Mouse (Mus musculus) stomach, embryonic 15.5 days (tissue): Measurements from ENCODE around the gene Slc38a6. TPM values are rescaled to one million over a fixed set of nuclear protein-coding genes. Genes with fewer than 3 reads are reported as not detected.

Experiments used
- ATAC-seq: fragments of 200-750 bp; cut with Nextera tagmentation; 2 replicates; pipeline ENCODE4 v1.8.0; 2017; ENCODE audit warnings: low read depth, moderate number of reproducible peaks, moderate TSS enrichment; ENCODE audit not compliant: insufficient read depth, low FRiP score
- H3K27ac ChIP-seq: fragments of 300-500 bp; sonication (generic); 2 replicates; pipeline ENCODE4 v1.5.1; 2015; ENCODE audit warnings: mild to moderate bottlenecking, inconsistent platforms
- H3K27me3 ChIP-seq: fragments of 300-500 bp; sonication (generic); replicated peaks from 2 replicates; pipeline ENCODE4 v1.6.1; 2015; ENCODE audit warnings: inconsistent platforms
- H3K36me3 ChIP-seq: fragments of 300-500 bp; sonication (generic); 2 replicates; pipeline ENCODE4 v1.6.1; 2015; ENCODE audit warnings: inconsistent platforms
- H3K4me1 ChIP-seq: fragments of 300-500 bp; sonication (generic); 2 replicates; pipeline ENCODE4 v1.6.1; 2015; ENCODE audit warnings: inconsistent platforms
- H3K4me2 ChIP-seq: fragments of 300-500 bp; sonication (generic); 2 replicates; pipeline ENCODE4 v1.6.1; 2015; ENCODE audit warnings: mild to moderate bottlenecking, inconsistent platforms
- H3K4me3 ChIP-seq: fragments of 300-500 bp; sonication (generic); replicated peaks from 2 replicates; pipeline ENCODE4 v1.5.1; 2015; ENCODE audit warnings: inconsistent platforms
- H3K9ac ChIP-seq: fragments of 300-500 bp; sonication (generic); 2 replicates; pipeline ENCODE4 v1.6.1; 2015; ENCODE audit warnings: inconsistent platforms
- H3K9me3 ChIP-seq: fragments of 300-500 bp; sonication (generic); 2 replicates; pipeline ENCODE4 v1.6.1; 2016; ENCODE audit warnings: inconsistent platforms
- WGBS: fragments of 180-500 bp; shearing (Covaris S2); methylation state at CpG from one replicate; pipeline ENCODE4 v1.1.7; 2015; 5-methylcytosine and 5-hydroxymethylcytosine counted together
- polyA plus RNA-seq: library from polyadenylated mRNA; unstranded; fragments of >200 nt; fragmentation: Nextera tagmentation; extraction: Ambion mirVana; gene quantifications from 2 replicates; pipeline ENCODE4 v1.2.1, GENCODE M21; 2015

Gene Slc38a6
- polyA plus RNA-seq = 7.3 and 8.4 TPM in 2 replicates

DNA sequence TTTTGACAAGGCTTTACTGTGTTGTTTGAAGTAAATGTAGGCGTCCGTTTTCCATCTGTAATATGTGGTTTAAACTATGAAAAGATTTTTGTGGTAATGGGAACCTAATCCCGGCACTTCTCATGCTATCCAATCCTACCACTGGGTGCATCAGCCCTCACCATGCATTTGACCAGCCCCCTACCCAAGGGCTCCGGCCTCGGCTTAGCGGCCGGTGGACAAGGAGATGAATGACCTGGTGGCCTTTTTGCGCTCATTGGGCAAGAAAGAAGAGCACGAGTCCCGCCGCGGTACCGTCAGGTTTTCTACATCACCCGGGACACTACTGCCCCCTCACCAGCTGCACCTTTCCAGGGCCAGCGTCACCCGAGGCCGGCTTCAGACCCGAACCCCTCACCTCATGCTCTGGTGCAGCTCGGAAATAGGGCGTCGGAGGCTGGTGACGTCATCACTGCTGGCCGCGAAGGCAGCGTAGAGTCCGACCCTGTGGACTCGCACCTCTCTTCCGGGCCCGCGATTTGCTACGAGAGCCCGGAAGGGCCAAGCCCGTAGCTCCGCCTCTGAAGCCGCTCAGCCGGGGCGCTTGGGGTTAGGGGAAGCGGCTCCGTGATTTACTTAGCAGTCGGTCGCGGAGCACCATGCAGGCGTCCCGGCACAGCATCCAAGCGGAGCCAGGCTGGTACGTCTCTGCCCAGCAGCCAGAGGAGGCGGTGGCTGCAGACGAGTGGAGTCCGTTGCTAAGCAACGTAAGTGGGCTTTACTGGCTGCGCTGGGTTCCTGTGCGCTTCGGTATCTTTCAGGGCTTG, at the start of gene Slc38a6, which contains the start of gene Trmt5:
Slc38a6 (plus strand) TSS at position 493 of the 806 bp plus-strand sequence.
Trmt5 (minus strand) TSS at position 424 of the 806 bp plus-strand sequence.
- no peaks in the 10 kb centered on the region for H3K9me3 ChIP-seq
- under 1% methylated on average over 53 of the region's 53 CpGs for WGBS
- H3K4me1 ChIP-seq = peaks cover 5% of the 10 kb centered on the region
- peak; percentile 95 for ATAC-seq
- H3K9ac ChIP-seq = peak within 1 kb of the TSS; percentile 81; the same call in 1 of the 2 replicates
- 0 out of 2 replicates have a peak, but pooled peaks cover 1% of the 10 kb centered on the region for H3K36me3 ChIP-seq
- H3K4me2 ChIP-seq = peak within 1 kb of the TSS; percentile 75
- H3K27ac ChIP-seq = peak within 1 kb of the TSS; percentile 70
- H3K27me3 ChIP-seq = no peaks in the 10 kb centered on the region
- peak within 1 kb of the TSS; percentile 70 for H3K4me3 ChIP-seq

DNA sequence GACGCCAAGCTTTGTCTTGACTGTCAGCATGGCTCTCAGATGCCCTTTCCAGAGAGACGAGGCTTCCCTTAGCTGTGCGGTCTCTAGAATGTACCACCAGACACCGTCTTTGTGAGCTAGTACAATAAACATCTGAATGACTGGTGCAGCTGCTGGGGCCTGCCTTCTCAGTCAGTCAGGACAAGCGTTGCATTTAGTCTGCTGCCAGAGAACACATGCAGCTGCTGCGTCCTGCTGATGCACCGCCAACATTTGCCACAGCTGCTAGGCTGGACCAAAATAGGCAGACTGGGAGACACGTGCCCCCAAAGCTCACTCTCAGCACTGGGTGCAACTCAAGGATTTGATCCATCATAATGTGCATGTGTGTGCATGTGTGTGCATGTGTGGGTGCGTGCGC, 44.6 kb upstream of the Slc38a6 start:
- Histone ChIP-seq H3K36me3 (no peaks in the 10 kb centered on the region), H3K27me3 (no peaks in the 10 kb centered on the region), H3K9me3 (no peaks in the 10 kb centered on the region), H3K4me3 (no peak overlapping the region), H3K9ac (no peak overlapping the region), H3K27ac (no peak overlapping the region), H3K4me2 (no peak overlapping the region), H3K4me1 (no peaks in the 10 kb centered on the region)
- no peak for ATAC-seq
- 62% methylated on average over 10 of the region's 10 CpGs for WGBS

DNA sequence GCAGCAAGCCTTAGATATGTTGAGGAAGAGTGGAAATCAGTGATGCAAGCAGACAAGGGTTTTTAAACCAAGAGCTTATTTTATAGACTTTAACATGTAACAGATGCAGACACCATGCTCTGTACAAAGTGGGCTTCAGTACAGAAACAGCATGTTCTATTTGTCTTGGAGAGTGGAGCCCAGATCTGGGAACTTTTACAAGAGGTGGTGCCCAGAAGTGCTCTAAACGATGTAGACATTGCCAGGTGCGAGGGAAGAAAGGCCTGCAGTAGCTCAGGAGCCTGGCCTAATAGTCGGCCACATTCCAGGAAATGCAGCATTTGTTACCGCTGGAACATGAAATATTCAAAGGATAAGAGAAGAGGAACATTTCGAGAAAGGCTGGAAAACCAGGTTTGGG, 40.9 kb upstream of the Slc38a6 start:
- WGBS = 54% methylated on average over 5 of the region's 5 CpGs

DNA sequence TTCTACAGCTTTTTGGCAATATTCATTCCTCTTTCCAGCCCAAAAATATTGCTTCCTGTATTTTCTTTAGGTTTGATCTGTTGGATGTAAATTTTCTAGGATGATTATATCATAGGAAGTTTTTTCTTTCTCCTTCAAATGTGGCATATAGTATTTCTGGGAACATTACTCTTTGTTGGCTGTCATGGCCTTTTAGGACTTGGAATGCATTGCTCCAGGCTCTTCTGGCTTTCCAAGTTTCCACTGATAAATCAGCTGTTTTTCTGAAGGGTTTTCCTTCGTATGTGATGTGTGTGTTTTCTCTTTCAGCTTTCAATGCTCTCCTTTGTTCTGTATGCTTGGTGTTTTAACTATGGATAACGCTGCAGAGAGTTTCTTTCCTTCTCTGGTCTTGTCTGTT, 31.6 kb upstream of the Slc38a6 start:
- Histone ChIP-seq H3K27me3 (no peaks in the 10 kb centered on the region), H3K4me3 (no peak overlapping the region), H3K9ac (no peak overlapping the region), H3K4me2 (no peak overlapping the region), H3K27ac (no peak overlapping the region), H3K36me3 (no peaks in the 10 kb centered on the region), H3K4me1 (no peaks in the 10 kb centered on the region), H3K9me3 (no peaks in the 10 kb centered on the region)
- 64% methylated on average over 2 of the region's 2 CpGs for WGBS
- ATAC-seq = no peak

More for the DNA sequence above, 40.9 kb upstream of the Slc38a6 start:
- H3K4me3 ChIP-seq = no peak overlapping the region
- no peaks in the 10 kb centered on the region for H3K36me3 ChIP-seq
- H3K27me3 ChIP-seq = no peaks in the 10 kb centered on the region
- H3K4me1 ChIP-seq = no peaks in the 10 kb centered on the region
- H3K9ac ChIP-seq = no peak overlapping the region
- ATAC-seq = no peak
- H3K27ac ChIP-seq = no peak overlapping the region
- H3K9me3 ChIP-seq = no peaks in the 10 kb centered on the region
- H3K4me2 ChIP-seq = no peak overlapping the region

DNA sequence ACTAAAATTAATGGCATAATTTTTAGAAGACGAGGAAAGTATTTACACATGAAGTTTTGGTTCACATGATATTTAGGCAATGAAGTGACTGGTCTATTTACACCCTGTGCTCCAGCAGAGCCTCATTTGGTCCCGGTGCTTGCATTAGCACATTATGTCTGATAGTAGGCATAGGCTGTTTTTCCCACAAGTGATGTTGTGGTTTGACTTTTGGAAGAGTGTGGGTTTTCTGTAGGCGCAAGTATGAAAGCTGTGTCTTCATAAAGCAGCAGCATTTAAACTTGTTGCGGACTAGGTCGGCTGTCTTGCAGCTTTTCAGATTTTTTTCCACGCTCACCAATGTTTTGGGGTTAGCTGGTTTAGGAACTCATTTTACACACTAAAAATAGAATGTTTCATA, 27.3 kb upstream of the Slc38a6 start:
- ATAC-seq = no peak
- Histone ChIP-seq H3K4me2 (no peak overlapping the region), H3K9ac (no peak overlapping the region), H3K36me3 (no peaks in the 10 kb centered on the region), H3K4me1 (no peaks in the 10 kb centered on the region), H3K9me3 (no peaks in the 10 kb centered on the region), H3K4me3 (no peak overlapping the region), H3K27ac (no peak overlapping the region), H3K27me3 (no peaks in the 10 kb centered on the region)
- 95% methylated on average over 6 of the region's 6 CpGs for WGBS

DNA sequence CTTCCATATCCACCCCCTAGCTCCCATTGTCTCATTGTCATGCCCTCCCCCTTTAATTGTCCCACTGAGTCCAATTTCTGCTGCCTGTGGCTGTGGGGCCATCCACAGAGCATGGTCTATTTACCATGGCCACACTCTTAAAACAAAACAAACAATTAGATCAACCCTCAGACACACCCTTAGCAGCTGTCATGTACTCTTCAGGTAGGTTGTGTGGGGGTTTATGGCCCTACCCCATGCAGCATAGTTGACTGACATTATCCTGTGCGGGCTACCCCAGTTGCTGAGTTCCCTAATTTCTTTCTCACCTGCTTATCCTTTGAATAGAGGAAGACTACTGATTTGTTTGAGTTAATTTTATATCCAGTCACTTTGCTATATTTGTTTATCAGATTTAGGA, 26.2 kb upstream of the Slc38a6 start:
- H3K27ac ChIP-seq = no peak overlapping the region
- no peaks in the 10 kb centered on the region for H3K36me3 ChIP-seq
- 84% methylated on average over 1 of the region's 1 CpGs for WGBS
- no peak overlapping the region for H3K9ac ChIP-seq
- no peak overlapping the region for H3K4me3 ChIP-seq
- H3K9me3 ChIP-seq = no peaks in the 10 kb centered on the region
- no peak for ATAC-seq
- H3K27me3 ChIP-seq = no peaks in the 10 kb centered on the region
- H3K4me1 ChIP-seq = no peaks in the 10 kb centered on the region
- H3K4me2 ChIP-seq = no peak overlapping the region

DNA sequence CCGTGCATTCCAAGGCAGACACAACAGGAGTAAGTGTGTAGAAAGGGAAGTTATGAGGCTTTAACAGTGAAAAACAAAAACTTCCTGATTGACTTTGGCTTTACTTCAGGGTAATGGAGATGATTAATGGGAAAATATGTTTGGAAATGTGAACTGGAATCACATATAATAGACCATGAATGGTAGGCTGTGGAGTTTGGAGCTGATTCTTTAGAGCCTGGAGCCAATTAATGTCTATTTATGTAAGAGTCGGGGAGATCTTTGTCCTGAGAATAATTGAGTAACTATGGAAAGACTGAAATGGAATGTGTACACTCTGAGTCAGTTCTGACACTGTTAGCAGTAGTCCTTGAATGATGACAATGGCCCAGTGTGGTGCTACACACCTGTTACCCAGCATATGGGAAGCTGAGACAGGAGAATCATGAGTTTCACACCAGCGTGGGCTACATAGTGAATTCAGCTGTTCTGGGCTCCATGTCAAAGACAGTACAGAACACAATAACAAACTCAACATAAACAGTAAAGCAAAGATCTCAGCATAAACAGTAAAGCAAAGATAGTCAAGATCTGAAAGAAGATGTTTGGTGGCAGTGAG, 21.1 kb upstream of the Slc38a6 start:
- no peak for ATAC-seq
- Histone ChIP-seq H3K4me1 (no peaks in the 10 kb centered on the region), H3K27ac (no peak overlapping the region), H3K4me3 (no peak overlapping the region), H3K9me3 (no peaks in the 10 kb centered on the region), H3K27me3 (no peaks in the 10 kb centered on the region), H3K9ac (no peak overlapping the region), H3K4me2 (no peak overlapping the region), H3K36me3 (no peaks in the 10 kb centered on the region)
- 61% methylated on average over 3 of the region's 3 CpGs for WGBS

DNA sequence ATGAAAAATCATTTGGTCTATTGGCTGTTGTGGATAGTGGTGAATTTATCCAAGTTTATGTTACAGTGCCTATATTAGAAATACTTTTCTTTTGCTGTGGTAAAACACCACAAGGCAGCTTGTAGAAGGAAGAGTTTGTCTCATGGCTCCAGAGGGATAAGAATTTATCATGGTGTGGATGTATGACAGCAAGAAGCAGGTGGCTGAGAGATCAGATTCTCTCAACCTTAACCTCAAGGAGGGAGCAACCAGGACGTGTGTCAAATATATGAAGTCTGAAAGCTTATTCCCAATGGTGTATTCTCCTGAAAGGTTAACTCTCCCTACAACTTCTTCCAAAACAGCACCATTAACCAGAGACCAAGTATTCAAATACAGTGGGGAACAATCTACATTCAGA, 20.0 kb upstream of the Slc38a6 start:
- H3K27ac ChIP-seq = no peak overlapping the region
- H3K9me3 ChIP-seq = no peaks in the 10 kb centered on the region
- H3K4me3 ChIP-seq = no peak overlapping the region
- no peaks in the 10 kb centered on the region for H3K4me1 ChIP-seq
- H3K36me3 ChIP-seq = no peaks in the 10 kb centered on the region
- H3K4me2 ChIP-seq = no peak overlapping the region
- no peak overlapping the region for H3K9ac ChIP-seq
- WGBS = 77% methylated on average over 1 of the region's 1 CpGs
- ATAC-seq = no peak
- H3K27me3 ChIP-seq = no peaks in the 10 kb centered on the region

DNA sequence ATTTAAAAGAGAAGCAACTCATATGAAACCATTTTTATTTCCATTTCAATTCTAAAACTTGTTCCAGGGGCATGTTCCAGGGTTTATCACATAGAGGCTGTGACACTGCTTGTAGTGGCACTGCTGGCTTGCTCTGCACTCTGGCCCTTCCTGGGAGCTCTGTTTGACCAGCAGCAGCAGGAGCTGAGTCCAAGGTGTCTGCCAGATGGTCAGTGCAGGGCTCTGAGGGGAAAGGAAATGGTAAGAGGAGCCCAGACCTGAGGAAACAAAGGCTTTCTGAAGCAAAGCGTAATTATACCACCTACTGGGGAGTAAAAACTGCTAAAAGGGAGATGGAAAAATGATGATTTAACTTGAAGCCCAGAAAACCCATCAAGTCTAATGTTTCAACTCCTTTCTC, 18.1 kb upstream of the Slc38a6 start:
- ATAC-seq = no peak
- H3K4me1 ChIP-seq = no peaks in the 10 kb centered on the region
- H3K9me3 ChIP-seq = no peaks in the 10 kb centered on the region
- H3K27ac ChIP-seq = no peak overlapping the region
- H3K9ac ChIP-seq = no peak overlapping the region
- WGBS = 93% methylated on average over 1 of the region's 1 CpGs
- no peaks in the 10 kb centered on the region for H3K27me3 ChIP-seq
- H3K4me2 ChIP-seq = no peak overlapping the region
- no peak overlapping the region for H3K4me3 ChIP-seq
- H3K36me3 ChIP-seq = no peaks in the 10 kb centered on the region

DNA sequence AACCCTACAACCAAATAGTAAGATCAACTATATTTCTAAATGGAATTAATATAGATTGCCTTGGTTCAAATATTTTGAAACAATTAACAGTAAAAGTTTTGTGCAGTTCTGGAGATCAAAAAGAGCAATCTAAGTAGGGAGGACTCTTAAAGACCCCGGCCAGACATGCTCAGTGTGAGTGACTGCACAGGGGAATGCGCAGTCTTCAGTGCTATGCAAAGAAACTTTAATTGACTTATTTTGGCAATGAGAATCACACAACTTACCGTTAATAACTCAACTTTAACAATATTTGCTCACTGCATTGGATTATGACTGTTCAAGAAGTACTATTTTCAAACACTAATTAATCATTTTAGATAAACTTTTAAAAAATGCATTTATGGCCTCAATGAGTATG, 17.0 kb upstream of the Slc38a6 start:
- no peaks in the 10 kb centered on the region for H3K36me3 ChIP-seq
- no peak overlapping the region for H3K4me2 ChIP-seq
- H3K4me3 ChIP-seq = no peak overlapping the region
- WGBS = 67% methylated on average over 3 of the region's 3 CpGs
- H3K4me1 ChIP-seq = no peaks in the 10 kb centered on the region
- H3K9me3 ChIP-seq = no peaks in the 10 kb centered on the region
- H3K9ac ChIP-seq = no peak overlapping the region
- ATAC-seq = no peak
- H3K27me3 ChIP-seq = no peaks in the 10 kb centered on the region
- H3K27ac ChIP-seq = no peak overlapping the region

DNA sequence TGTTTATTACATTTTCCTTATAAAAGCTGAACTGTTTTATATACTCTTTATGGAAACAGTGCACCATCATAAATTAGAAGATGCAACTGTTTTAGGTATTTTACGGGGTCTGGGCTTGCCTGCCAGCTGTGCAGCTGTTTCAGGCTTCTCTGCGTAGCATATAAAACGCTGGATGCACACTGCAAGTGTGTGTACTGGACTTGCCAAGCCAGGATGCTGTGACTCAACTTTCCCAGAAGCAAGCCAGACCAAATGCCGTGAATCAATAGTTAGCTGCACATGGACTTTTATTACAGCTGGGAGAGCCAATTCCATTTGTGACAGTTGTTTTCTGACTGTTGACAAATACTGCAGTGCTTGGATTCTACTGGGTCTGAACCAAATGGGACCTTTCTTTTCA, 16.6 kb upstream of the Slc38a6 start:
- H3K9ac ChIP-seq = no peak overlapping the region
- no peaks in the 10 kb centered on the region for H3K36me3 ChIP-seq
- H3K4me2 ChIP-seq = no peak overlapping the region
- WGBS = 62% methylated on average over 4 of the region's 4 CpGs
- H3K27ac ChIP-seq = no peak overlapping the region
- H3K4me3 ChIP-seq = no peak overlapping the region
- ATAC-seq = no peak
- H3K9me3 ChIP-seq = no peaks in the 10 kb centered on the region
- H3K27me3 ChIP-seq = no peaks in the 10 kb centered on the region
- no peaks in the 10 kb centered on the region for H3K4me1 ChIP-seq

DNA sequence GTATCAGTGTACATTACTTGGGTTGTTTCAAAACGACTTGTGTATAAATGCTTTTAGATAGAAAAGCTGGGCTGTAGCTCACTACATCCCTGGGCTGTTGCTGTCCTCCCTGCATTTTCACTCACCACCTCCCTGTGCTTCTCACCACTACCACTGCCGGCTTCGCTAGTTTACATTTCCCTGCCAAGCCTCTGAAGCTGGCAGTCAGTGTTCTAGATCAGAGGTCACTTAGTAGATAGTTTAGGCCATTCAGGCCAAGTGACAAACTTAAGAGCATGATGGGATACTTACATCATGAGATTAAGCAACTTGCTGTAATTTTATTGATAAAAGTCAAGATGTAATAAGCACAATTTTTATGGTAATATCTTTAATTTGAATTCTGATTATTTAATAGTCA, 11.7 kb upstream of the Slc38a6 start:
- H3K9me3 ChIP-seq = no peaks in the 10 kb centered on the region
- H3K27me3 ChIP-seq = no peaks in the 10 kb centered on the region
- WGBS = 88% methylated on average over 3 of the region's 3 CpGs
- no peak for ATAC-seq
- no peak overlapping the region for H3K27ac ChIP-seq
- H3K9ac ChIP-seq = no peak overlapping the region
- no peak overlapping the region for H3K4me2 ChIP-seq
- H3K4me3 ChIP-seq = no peak overlapping the region
- H3K4me1 ChIP-seq = no peaks in the 10 kb centered on the region
- peaks cover 11% of the 10 kb centered on the region for H3K36me3 ChIP-seq
